Mouse (Mus musculus) urinary bladder, postnatal 10 days (tissue): ENCODE data around the gene Fxn.
"Not testable (repeated sequence)": the region's sequence is repeated elsewhere in the genome, so short reads cannot be mapped to it uniquely, and the experiment has no call there.

Experiments
- DNase-seq: peaks from one replicate; pipeline ENCODE4 v3.0.0; 2022; ENCODE audit warnings: low spot score

Gene Fxn

GRCm38 (mm10) chr19:24241799-24242546, 38.4 kb downstream of the Fxn start:
- DNase-seq, result no peak

- DNase-seq, result no peak
These were observed 39.1 kb downstream of the Fxn start for GRCm38 (mm10) chr19:24241271-24241670.

- no peak for DNase-seq
These were observed 42.4 kb downstream of the Fxn start for GRCm38 (mm10) chr19:24238011-24238410.

- DNase-seq, result not testable (repeated sequence)
These were observed 48.0 kb downstream of the Fxn start for GRCm38 (mm10) chr19:24232356-24232755.

GRCm38 (mm10) chr19:24225305-24225696, 55.1 kb downstream of the Fxn start:
- DNase-seq, result peak; percentile 38

GRCm38 (mm10) chr19:24224500-24225304, 55.7 kb downstream of the Fxn start, which contains the start of gene Tjp2:
Gene Tjp2 (minus strand): TSS chr19:24225030.
- no peak for DNase-seq

- DNase-seq, result no peak
These were observed 56.6 kb downstream of the Fxn start for GRCm38 (mm10) chr19:24223851-24224251.

GRCm38 (mm10) chr19:24221455-24221854, 59.0 kb downstream of the Fxn start:
- no peak for DNase-seq

GRCm38 (mm10) chr19:24220795-24221445, 59.5 kb downstream of the Fxn start:
- DNase-seq, result no peak

- DNase-seq, result no peak
These were observed 61.4 kb downstream of the Fxn start for GRCm38 (mm10) chr19:24219011-24219410.

GRCm38 (mm10) chr19:24218291-24218690, 62.1 kb downstream of the Fxn start:
- DNase-seq, result no peak

- DNase-seq, result no peak
These were observed 62.6 kb downstream of the Fxn start for GRCm38 (mm10) chr19:24217851-24218250.

- DNase-seq, result no peak
These were observed 63.6 kb downstream of the Fxn start for GRCm38 (mm10) chr19:24216771-24217170.

GRCm38 (mm10) chr19:24214939-24215338, 65.5 kb downstream of the Fxn start:
- no peak for DNase-seq

- DNase-seq, result no peak
These were observed 67.1 kb downstream of the Fxn start for GRCm38 (mm10) chr19:24213299-24213698.

- no peak for DNase-seq
These were observed 67.7 kb downstream of the Fxn start for GRCm38 (mm10) chr19:24212552-24213249.
